Mouse (Mus musculus): ENCODE measurements around the gene Gjc1. TPM values are rescaled to one million over a fixed set of nuclear protein-coding genes. Genes with fewer than 3 reads are reported as not detected.

Gjc1 gene
- polyA plus RNA-seq, 1 experiment from 2014 or later: 71.5 TPM

GRCm38 (mm10) chr11:102779081-102779638, 40.3 kb downstream of the Gjc1 start:
- Histone ChIP-seq H3K9me3 (no peaks in the 10 kb centered on the region), H3K4me1 (peaks cover 24% of the 10 kb centered on the region)

GRCm38 (mm10) chr11:102778597-102778996, 40.9 kb downstream of the Gjc1 start:
- Histone ChIP-seq H3K36me3 (no peaks in the 10 kb centered on the region), H3K9me3 (no peaks in the 10 kb centered on the region), H3K4me1 (peaks cover 24% of the 10 kb centered on the region), H3K4me3 (no peak overlapping the region), H3K9ac (no peak overlapping the region), H3K27ac (no peak overlapping the region), H3K4me2 (no peak overlapping the region), H3K27me3 (no peaks in the 10 kb centered on the region)
- ATAC-seq (ENCODE audit: borderline replicate concordance, extremely low read depth, low FRiP score, low TSS enrichment): no peak
- 42% methylated on average over 5 of the region's 5 CpGs for WGBS

More at GRCm38 (mm10) chr11:102779081-102779638, 40.3 kb downstream of the Gjc1 start:
- no peak for ATAC-seq (ENCODE audit: borderline replicate concordance, extremely low read depth, low FRiP score, low TSS enrichment)
- Histone ChIP-seq H3K4me3 (no peak overlapping the region), H3K9ac (no peak overlapping the region), H3K36me3 (no peaks in the 10 kb centered on the region), H3K27me3 (no peaks in the 10 kb centered on the region), H3K27ac (no peak overlapping the region), H3K4me2 (no peak overlapping the region)
- WGBS: 71% methylated on average over 8 of the region's 8 CpGs

- H3K4me1 ChIP-seq: peaks cover 24% of the 10 kb centered on the region
- H3K9ac ChIP-seq: peak overlapping the region; percentile 44
- H3K9me3 ChIP-seq: no peaks in the 10 kb centered on the region
- H3K27ac ChIP-seq: no peak overlapping the region
- no peak for ATAC-seq (ENCODE audit: borderline replicate concordance, extremely low read depth, low FRiP score, low TSS enrichment)
- H3K4me2 ChIP-seq: peak overlapping the region; percentile 62
- H3K4me3 ChIP-seq: peak overlapping the region; percentile 38; the same call in 1 of the 2 replicates
- no peaks in the 10 kb centered on the region for H3K27me3 ChIP-seq
- no peaks in the 10 kb centered on the region for H3K36me3 ChIP-seq
- 36% methylated on average over 14 of the region's 14 CpGs for WGBS
Measured at GRCm38 (mm10) chr11:102778165-102778564, 41.3 kb downstream of the Gjc1 start.

GRCm38 (mm10) chr11:102777598-102777997, 41.9 kb downstream of the Gjc1 start:
- Histone ChIP-seq H3K4me2 (peak overlapping the region; percentile 62), H3K36me3 (no peaks in the 10 kb centered on the region), H3K9ac (peak overlapping the region; percentile 44), H3K9me3 (no peaks in the 10 kb centered on the region), H3K4me3 (peak overlapping the region; percentile 38), H3K4me1 (peaks cover 24% of the 10 kb centered on the region), H3K27me3 (no peaks in the 10 kb centered on the region), H3K27ac (no peak overlapping the region)
- peak; percentile 8; the same call in 1 of the 2 replicates for ATAC-seq (ENCODE audit: borderline replicate concordance, extremely low read depth, low FRiP score, low TSS enrichment)
- WGBS: 22% methylated on average over 21 of the region's 21 CpGs

GRCm38 (mm10) chr11:102774621-102775141, 44.8 kb downstream of the Gjc1 start:
- Histone ChIP-seq H3K4me1 (peaks cover 21% of the 10 kb centered on the region), H3K9me3 (no peaks in the 10 kb centered on the region), H3K27me3 (peaks cover 10% of the 10 kb centered on the region; the same call in 1 of the 2 replicates), H3K4me3 (peak overlapping the region; percentile 61), H3K9ac (peak overlapping the region; percentile 67), H3K4me2 (peak overlapping the region; percentile 99), H3K36me3 (no peaks in the 10 kb centered on the region), H3K27ac (peak overlapping the region; percentile 83)
- WGBS: under 1% methylated on average over 25 of the region's 25 CpGs
- ATAC-seq (ENCODE audit: borderline replicate concordance, extremely low read depth, low FRiP score, low TSS enrichment): peak; percentile 88

GRCm38 (mm10) chr11:102773713-102774611, 45.5 kb downstream of the Gjc1 start:
- Histone ChIP-seq H3K4me3 (peak overlapping the region; percentile 61), H3K9ac (peak overlapping the region; percentile 67), H3K4me1 (peaks cover 20% of the 10 kb centered on the region), H3K27me3 (peaks cover 10% of the 10 kb centered on the region; the same call in 1 of the 2 replicates), H3K9me3 (no peaks in the 10 kb centered on the region), H3K36me3 (no peaks in the 10 kb centered on the region), H3K27ac (peak overlapping the region; percentile 83), H3K4me2 (peak overlapping the region; percentile 99)
- peak; percentile 32; the same call in 1 of the 2 replicates for ATAC-seq (ENCODE audit: borderline replicate concordance, extremely low read depth, low FRiP score, low TSS enrichment)
- under 1% methylated on average over 46 of the region's 46 CpGs for WGBS

- no peaks in the 10 kb centered on the region for H3K9me3 ChIP-seq
- ATAC-seq (ENCODE audit: borderline replicate concordance, extremely low read depth, low FRiP score, low TSS enrichment): no peak
Measured at GRCm38 (mm10) chr11:102772771-102773700, 46.5 kb downstream of the Gjc1 start.

GRCm38 (mm10) chr11:102771916-102772714, 47.4 kb downstream of the Gjc1 start:
- WGBS: 30% methylated on average over 16 of the region's 16 CpGs
- no peak overlapping the region for H3K4me2 ChIP-seq

More at GRCm38 (mm10) chr11:102772771-102773700, 46.5 kb downstream of the Gjc1 start:
- 64% methylated on average over 18 of the region's 18 CpGs for WGBS
- Histone ChIP-seq H3K27ac (no peak overlapping the region), H3K9ac (no peak overlapping the region), H3K4me2 (no peak overlapping the region), H3K4me1 (peaks cover 16% of the 10 kb centered on the region), H3K4me3 (no peak overlapping the region), H3K36me3 (no peaks in the 10 kb centered on the region), H3K27me3 (peaks cover 10% of the 10 kb centered on the region; the same call in 1 of the 2 replicates)

GRCm38 (mm10) chr11:102770662-102771435, 48.7 kb downstream of the Gjc1 start:
- Histone ChIP-seq H3K9me3 (no peaks in the 10 kb centered on the region), H3K27ac (no peak overlapping the region), H3K27me3 (peaks cover 10% of the 10 kb centered on the region; the same call in 1 of the 2 replicates), H3K9ac (no peak overlapping the region), H3K4me1 (peaks cover 11% of the 10 kb centered on the region), H3K4me3 (no peak overlapping the region), H3K4me2 (no peak overlapping the region), H3K36me3 (no peaks in the 10 kb centered on the region)
- no peak for ATAC-seq (ENCODE audit: borderline replicate concordance, extremely low read depth, low FRiP score, low TSS enrichment)
- WGBS: 31% methylated on average over 15 of the region's 15 CpGs

More at GRCm38 (mm10) chr11:102771916-102772714, 47.4 kb downstream of the Gjc1 start:
- Histone ChIP-seq H3K9ac (no peak overlapping the region), H3K36me3 (no peaks in the 10 kb centered on the region), H3K9me3 (no peaks in the 10 kb centered on the region), H3K27me3 (peaks cover 10% of the 10 kb centered on the region; the same call in 1 of the 2 replicates), H3K4me1 (peaks cover 11% of the 10 kb centered on the region), H3K27ac (no peak overlapping the region), H3K4me3 (no peak overlapping the region)
- no peak for ATAC-seq (ENCODE audit: borderline replicate concordance, extremely low read depth, low FRiP score, low TSS enrichment)

Data from lung, embryonic 15.5 days (tissue).